Mouse (Mus musculus) liver, postnatal 0 days (tissue): Measurements from ENCODE around the gene Wdr25. TPM values are rescaled to one million over a fixed set of nuclear protein-coding genes. Genes with fewer than 3 reads are reported as not detected.

Experiments
- ATAC-seq: fragments of 200-750 bp; cut with Nextera tagmentation; 2 replicates; pipeline ENCODE4 v1.8.0; 2017; ENCODE audit warnings: mild to moderate bottlenecking, moderate library complexity
- DNase-seq: peaks from one replicate; pipeline ENCODE4 v3.0.0-alpha.2; 2016
- H3K27ac ChIP-seq: fragments of 300-500 bp; sonication (generic); 2 replicates; pipeline ENCODE4 v1.5.1; 2014; ENCODE audit warnings: antibody characterized with exemption, moderate library complexity, mild to moderate bottlenecking, low read depth
- H3K27me3 ChIP-seq: fragments of 300-500 bp; sonication (generic); 2 replicates; pipeline ENCODE4 v1.6.1; 2014; ENCODE audit warnings: low read length, control low read depth, mixed read lengths; ENCODE audit not compliant: insufficient read depth
- H3K36me3 ChIP-seq: fragments of 300-500 bp; sonication (generic); replicated peaks from 2 replicates; pipeline ENCODE4 v1.6.1; 2014; ENCODE audit warnings: mild to moderate bottlenecking, control low read depth, low read length, moderate library complexity, mixed read lengths; ENCODE audit not compliant: insufficient read depth
- H3K4me1 ChIP-seq: fragments of 300-500 bp; sonication (generic); 2 replicates; pipeline ENCODE4 v1.6.1; 2014; ENCODE audit warnings: antibody characterized with exemption, mild to moderate bottlenecking, control low read depth; ENCODE audit not compliant: insufficient read depth
- H3K4me2 ChIP-seq: fragments of 300-500 bp; sonication (generic); 2 replicates; pipeline ENCODE4 v1.6.1; 2014; ENCODE audit warnings: low read depth, mild to moderate bottlenecking, low read length, moderate library complexity, mixed read lengths
- H3K4me3 ChIP-seq: fragments of 300-500 bp; sonication (generic); 2 replicates; pipeline ENCODE4 v1.5.1; 2014; ENCODE audit warnings: low read depth, low read length
- H3K9ac ChIP-seq: fragments of 300-500 bp; sonication (generic); replicated peaks from 2 replicates; pipeline ENCODE4 v1.6.1; 2014; ENCODE audit warnings: mild to moderate bottlenecking, moderate library complexity
- H3K9me3 ChIP-seq: fragments of 300-500 bp; sonication (generic); 2 replicates; pipeline ENCODE4 v1.6.1; 2016; ENCODE audit warnings: mild to moderate bottlenecking, control low read depth, low read length, mixed read lengths
- CTCF ChIP-seq: sonication (generic); IDR thresholded peaks from 2 replicates; pipeline ENCODE4 v1.5.1; 2016; ENCODE audit warnings: antibody characterized with exemption, low read depth
- EP300 ChIP-seq: IDR thresholded peaks from 2 replicates; pipeline ENCODE4 v1.6.1; 2016; ENCODE audit warnings: antibody characterized with exemption, low read depth, mild to moderate bottlenecking
- WGBS: fragments of 180-500 bp; shearing (Covaris S2); extraction: QIAGEN DNeasy Blood & Tissue Kit; methylation state at CpG from one replicate; pipeline ENCODE4 v1.1.7; 2014; ENCODE audit not compliant: insufficient replicate concordance; 5-methylcytosine and 5-hydroxymethylcytosine counted together
- polyA plus RNA-seq: library from polyadenylated mRNA; unstranded; fragments of >200 nt; fragmentation: Nextera tagmentation; extraction: Ambion mirVana; gene quantifications from 2 replicates; pipeline ENCODE4 v1.2.1, GENCODE M21; 2015

The Wdr25 gene
- polyA plus RNA-seq, 1 experiment from 2014 or later, result 2.6 TPM

- Histone ChIP-seq H3K4me3 (no peak overlapping the region), H3K4me2 (no peak overlapping the region), H3K27me3 (no peaks in the 10 kb centered on the region), H3K9me3 (no peaks in the 10 kb centered on the region), H3K36me3 (no peaks in the 10 kb centered on the region), H3K9ac (no peak overlapping the region), H3K4me1 (no peaks in the 10 kb centered on the region), H3K27ac (no peak overlapping the region)
- DNase-seq (no peak), ATAC-seq (no peak)
- no peak for TF ChIP-seq CTCF
- no peak for TF ChIP-seq EP300
- 80% methylated on average over 14 of the region's 14 CpGs for WGBS
These were observed 78.8 kb downstream of the Wdr25 start for GRCm38 (mm10) chr12:108972234-108972633.

- Histone ChIP-seq H3K27ac (no peak overlapping the region), H3K4me3 (no peak overlapping the region), H3K9ac (no peak overlapping the region), H3K36me3 (no peaks in the 10 kb centered on the region), H3K27me3 (no peaks in the 10 kb centered on the region), H3K4me1 (no peaks in the 10 kb centered on the region), H3K9me3 (no peaks in the 10 kb centered on the region), H3K4me2 (no peak overlapping the region)
- WGBS, result 59% methylated on average over 8 of the region's 10 CpGs
- DNase-seq (no peak), ATAC-seq (no peak)
- no peak for TF ChIP-seq CTCF
- TF ChIP-seq EP300, result no peak
These were observed 86.5 kb downstream of the Wdr25 start for GRCm38 (mm10) chr12:108979977-108980376.

GRCm38 (mm10) chr12:108981941-108982683 lies 88.7 kb downstream of the Wdr25 start:
- DNase-seq, result no peak
- no peak for TF ChIP-seq EP300
- no peak for ATAC-seq
- H3K27ac ChIP-seq, result no peak overlapping the region
- no peaks in the 10 kb centered on the region for H3K9me3 ChIP-seq
- H3K9ac ChIP-seq, result no peak overlapping the region
- no peaks in the 10 kb centered on the region for H3K4me1 ChIP-seq
- H3K4me3 ChIP-seq, result no peak overlapping the region
- 76% methylated on average over 14 of the region's 14 CpGs for WGBS
- H3K27me3 ChIP-seq, result no peaks in the 10 kb centered on the region
- no peaks in the 10 kb centered on the region for H3K36me3 ChIP-seq
- H3K4me2 ChIP-seq, result no peak overlapping the region

- DNase-seq, result no peak
- Histone ChIP-seq H3K27me3 (no peaks in the 10 kb centered on the region), H3K4me1 (no peaks in the 10 kb centered on the region), H3K4me3 (no peak overlapping the region), H3K27ac (no peak overlapping the region), H3K4me2 (no peak overlapping the region), H3K9me3 (no peaks in the 10 kb centered on the region), H3K9ac (no peak overlapping the region), H3K36me3 (no peaks in the 10 kb centered on the region)
- no peak for TF ChIP-seq EP300
- TF ChIP-seq CTCF, result no peak
- WGBS, result 77% methylated on average over 6 of the region's 6 CpGs
- ATAC-seq, result no peak
These were observed 89.2 kb downstream of the Wdr25 start for GRCm38 (mm10) chr12:108982684-108982960.

GRCm38 (mm10) chr12:108983496-108983895 lies 90.1 kb downstream of the Wdr25 start:
- Histone ChIP-seq H3K4me2 (no peak overlapping the region), H3K36me3 (no peaks in the 10 kb centered on the region), H3K9me3 (no peaks in the 10 kb centered on the region), H3K4me3 (no peak overlapping the region), H3K27me3 (no peaks in the 10 kb centered on the region), H3K27ac (no peak overlapping the region), H3K4me1 (no peaks in the 10 kb centered on the region), H3K9ac (no peak overlapping the region)
- WGBS, result 46% methylated on average over 6 of the region's 6 CpGs
- ATAC-seq (no peak), DNase-seq (no peak)
- TF ChIP-seq EP300 (no peak), CTCF (no peak)

- H3K27ac ChIP-seq, result no peak overlapping the region
- no peaks in the 10 kb centered on the region for H3K36me3 ChIP-seq
- H3K4me3 ChIP-seq, result no peak overlapping the region
- ATAC-seq (no peak), DNase-seq (no peak)
- no peaks in the 10 kb centered on the region for H3K9me3 ChIP-seq
- TF ChIP-seq CTCF (no peak), EP300 (no peak)
- no peak overlapping the region for H3K9ac ChIP-seq
- H3K4me2 ChIP-seq, result no peak overlapping the region
- H3K4me1 ChIP-seq, result no peaks in the 10 kb centered on the region
- 77% methylated on average over 8 of the region's 8 CpGs for WGBS
- no peaks in the 10 kb centered on the region for H3K27me3 ChIP-seq
These were observed 91.0 kb downstream of the Wdr25 start for GRCm38 (mm10) chr12:108984471-108984870.

- H3K27me3 ChIP-seq, result no peaks in the 10 kb centered on the region
These were observed 91.6 kb downstream of the Wdr25 start for GRCm38 (mm10) chr12:108985025-108985424.

More at GRCm38 (mm10) chr12:108985025-108985424, 91.6 kb downstream of the Wdr25 start:
- no peaks in the 10 kb centered on the region for H3K36me3 ChIP-seq
- ATAC-seq (no peak), DNase-seq (no peak)
- no peak overlapping the region for H3K4me2 ChIP-seq
- 70% methylated on average over 6 of the region's 6 CpGs for WGBS
- H3K9ac ChIP-seq, result no peak overlapping the region
- H3K27ac ChIP-seq, result no peak overlapping the region
- H3K4me3 ChIP-seq, result no peak overlapping the region
- no peaks in the 10 kb centered on the region for H3K4me1 ChIP-seq
- no peaks in the 10 kb centered on the region for H3K9me3 ChIP-seq
- TF ChIP-seq CTCF (no peak), EP300 (no peak)
